Mouse (Mus musculus): Measurements from ENCODE around the gene Tmtc3.
"Not testable (repeated sequence)": the region's sequence is repeated elsewhere in the genome, so short reads cannot be mapped to it uniquely, and the experiment has no call there.

Tmtc3 gene

DNA sequence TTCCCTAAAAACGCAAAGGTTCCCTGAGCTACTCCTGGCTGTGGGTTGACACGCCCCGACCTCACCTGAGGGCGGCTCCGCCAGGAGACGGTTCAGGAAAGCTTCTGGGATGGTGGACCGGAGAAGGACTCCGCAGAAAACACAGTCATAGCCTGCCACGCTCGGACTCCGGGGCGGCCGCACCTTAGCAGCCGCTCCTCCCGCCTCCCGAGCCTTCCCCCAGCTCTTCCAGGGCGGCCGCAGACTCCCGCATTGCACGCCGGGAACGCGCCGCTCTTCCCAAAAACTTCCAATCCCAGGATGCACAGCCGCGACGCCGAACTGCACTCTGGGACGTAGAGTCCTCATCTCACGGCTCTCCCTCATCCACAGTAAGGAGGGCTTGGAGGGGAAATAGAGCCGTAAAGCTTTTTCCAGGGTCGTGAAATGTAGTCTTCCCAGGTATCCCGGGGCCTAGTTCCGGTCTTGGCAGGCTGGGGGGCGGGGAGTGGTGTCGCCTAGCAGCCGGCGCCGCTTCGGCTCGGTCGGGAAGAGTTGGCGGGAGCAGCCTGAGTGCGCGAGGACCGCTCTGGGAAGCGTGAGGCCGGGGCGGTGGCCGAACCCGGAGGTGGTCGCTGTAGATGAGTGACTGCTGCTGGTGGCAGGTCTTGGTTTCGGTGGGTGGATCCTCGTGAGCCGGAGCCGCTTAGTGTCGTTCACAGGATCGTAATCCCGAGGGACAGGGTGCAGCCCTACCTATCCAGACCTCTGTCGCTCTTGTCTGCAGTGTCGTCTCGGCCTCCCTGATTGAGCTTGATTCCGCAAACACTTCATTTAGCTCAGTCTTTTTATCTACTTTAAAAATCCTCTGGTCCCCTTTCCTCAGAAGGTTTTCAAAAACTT is at the start of gene Tmtc3, which contains the start of gene Cep290:
TSS of gene Tmtc3 (minus strand) at position 254 of the 882 bp plus-strand sequence.
TSS of gene Cep290 (plus strand) at position 462 of the 882 bp plus-strand sequence.
- peak; percentile 88 for DNase-seq

DNA sequence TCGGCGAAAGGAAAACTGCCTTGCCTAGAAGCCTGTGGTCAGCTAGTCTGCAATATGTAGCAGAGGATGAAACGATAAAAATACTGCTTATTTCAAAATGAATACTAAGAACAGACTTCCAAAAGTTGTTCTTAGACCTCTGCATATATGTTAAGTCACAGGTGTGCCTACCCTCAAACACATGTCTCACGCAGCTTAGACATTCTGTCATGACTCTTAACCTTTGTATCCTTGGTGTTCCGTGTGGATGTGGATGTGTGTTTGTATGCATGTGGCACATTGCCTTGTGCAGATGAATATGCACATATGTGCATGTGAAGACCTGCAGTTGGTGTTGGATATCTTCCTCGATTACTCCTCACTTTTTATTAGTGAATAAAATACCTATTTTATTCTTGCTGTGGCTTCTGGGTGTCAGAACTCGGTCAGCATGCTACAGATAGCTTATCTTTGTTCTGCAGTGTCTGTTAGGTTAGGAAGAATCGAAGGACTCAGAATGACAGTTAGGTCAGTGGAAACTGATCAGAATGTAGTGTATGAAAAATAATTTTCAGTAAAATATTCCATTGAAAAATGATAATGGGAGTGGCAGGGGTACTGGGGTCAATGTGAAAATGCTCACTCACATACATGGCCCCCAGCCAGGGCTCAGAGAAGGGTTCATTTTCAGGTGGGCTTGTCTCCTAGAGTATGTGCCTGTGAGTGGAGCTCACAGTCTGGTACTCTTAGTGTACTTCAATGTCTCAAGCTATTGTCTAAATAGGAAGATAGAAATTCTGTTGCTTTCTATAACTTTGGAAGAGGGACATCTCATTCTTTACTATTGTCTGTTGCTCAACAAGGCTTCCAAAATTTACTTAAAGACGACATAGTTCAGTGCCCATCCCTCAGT is 37.6 kb upstream of the Tmtc3 start:
- DNase-seq: no peak

DNA sequence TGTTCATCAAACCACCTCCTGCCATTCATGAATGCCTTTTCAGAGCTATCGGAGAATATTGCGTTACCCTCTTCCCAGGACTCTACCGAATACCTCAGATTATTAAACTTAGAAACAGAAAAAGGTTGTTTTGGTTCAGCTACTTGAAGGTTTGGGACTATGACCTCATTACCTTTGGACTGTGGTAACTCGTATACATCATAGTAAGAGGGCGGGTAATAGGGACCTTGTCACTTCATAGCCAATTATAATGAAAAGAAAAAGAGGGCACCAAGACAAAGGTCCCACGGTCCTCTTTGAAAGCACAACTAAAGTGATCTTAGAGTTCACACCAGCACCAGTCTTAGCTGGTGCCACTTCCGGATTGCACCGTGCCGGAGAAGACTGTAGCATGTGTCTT is 35.2 kb upstream of the Tmtc3 start:
- no peak for DNase-seq

DNA sequence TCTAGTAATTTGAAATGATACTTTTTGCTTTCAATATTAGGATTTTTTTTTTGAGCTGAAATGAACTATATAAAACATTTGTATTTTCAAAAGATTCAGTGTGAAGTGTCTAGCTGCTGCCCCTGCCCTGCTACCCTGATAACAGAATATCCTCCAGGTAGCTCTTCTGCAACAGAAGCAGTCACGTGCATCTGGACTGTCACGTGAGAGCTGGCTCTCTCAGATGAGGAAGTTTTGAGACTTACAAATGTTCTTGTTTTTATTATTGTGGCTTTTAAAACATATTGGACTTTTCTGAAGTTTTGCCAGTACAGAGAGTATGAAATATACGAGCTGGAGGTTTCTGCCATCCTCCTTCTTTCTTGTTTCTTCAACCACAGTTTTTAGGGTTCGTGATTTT is 34.5 kb upstream of the Tmtc3 start:
- no peak for DNase-seq

DNA sequence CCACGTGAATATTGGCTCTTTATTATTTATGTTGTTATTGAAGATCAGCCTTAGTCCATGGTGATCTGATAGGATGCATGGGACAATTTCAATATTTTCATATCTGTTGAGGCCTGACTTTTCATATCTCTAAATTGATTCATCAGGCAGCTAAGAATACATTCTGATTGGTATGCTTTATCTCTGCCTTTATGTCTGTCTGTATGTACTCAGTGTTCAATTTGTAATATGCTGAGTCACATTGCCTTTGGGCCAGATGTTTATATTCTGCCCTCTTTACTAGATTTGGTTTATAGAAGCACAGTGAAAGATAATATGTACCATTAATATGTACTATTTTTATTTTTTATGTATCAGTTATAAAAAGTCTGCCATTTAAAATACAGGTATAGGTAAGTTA is 21.0 kb upstream of the Tmtc3 start:
- no peak for DNase-seq

DNA sequence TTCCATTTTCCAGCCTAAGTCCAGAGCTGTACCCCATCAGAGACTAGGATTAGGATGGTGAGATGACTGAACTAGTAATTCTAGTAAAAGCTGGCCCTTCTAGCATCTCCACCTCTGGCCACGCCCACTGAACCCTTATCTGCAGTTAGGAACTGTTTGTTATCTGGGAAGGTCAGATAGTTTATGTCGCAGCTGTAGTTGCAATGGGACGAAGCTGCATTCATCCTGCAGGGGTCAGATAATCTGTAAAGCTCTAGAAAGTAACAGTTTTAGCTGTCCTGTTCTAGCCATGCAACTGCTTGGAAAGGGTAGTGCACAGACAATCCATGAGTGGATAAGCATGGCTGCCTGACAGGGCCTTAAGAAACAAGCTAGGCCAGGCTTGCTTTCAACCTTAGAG is 11.2 kb upstream of the Tmtc3 start:
- no peak for DNase-seq

DNA sequence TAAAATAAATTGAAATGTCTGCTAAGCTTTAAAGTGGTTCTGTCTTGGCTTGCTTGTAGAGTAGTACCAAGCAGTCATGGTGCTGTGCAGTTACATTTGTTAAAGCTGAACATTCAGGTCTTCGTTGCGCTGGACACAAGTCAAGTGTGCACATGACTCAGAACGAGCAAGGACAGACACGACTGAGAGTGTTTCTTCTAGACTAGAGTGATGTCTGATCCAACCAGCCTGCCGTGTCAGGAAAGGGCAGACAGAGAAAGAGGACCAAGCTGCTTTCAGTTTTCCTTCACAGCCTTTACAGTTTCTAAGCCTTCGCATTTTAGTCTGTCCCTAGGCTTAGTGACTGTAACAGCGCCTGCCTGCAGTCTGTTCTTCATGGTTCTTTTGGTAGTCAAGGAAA is 4.8 kb upstream of the Tmtc3 start:
- DNase-seq: no peak

DNA sequence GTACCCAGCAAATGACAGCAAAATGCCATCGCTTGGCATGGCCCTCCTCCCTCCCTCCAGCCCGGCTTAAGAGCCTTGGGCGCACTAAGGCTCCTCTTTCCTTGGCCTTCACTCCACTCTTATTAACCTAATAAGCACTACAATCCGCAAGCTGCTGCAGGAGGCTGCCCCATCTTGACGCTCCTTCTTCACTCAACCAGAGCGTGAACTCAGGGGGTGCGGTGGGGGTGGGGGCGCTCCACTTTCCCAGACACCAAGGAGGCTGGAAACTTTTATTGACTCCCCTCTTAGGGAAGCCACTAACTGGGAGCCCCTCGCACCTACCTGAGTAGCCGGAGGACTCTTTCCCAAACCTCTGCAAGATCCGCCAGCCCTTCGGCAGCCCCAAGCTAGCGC is 451 bp downstream of the Tmtc3 start:
- DNase-seq: no peak

DNA sequence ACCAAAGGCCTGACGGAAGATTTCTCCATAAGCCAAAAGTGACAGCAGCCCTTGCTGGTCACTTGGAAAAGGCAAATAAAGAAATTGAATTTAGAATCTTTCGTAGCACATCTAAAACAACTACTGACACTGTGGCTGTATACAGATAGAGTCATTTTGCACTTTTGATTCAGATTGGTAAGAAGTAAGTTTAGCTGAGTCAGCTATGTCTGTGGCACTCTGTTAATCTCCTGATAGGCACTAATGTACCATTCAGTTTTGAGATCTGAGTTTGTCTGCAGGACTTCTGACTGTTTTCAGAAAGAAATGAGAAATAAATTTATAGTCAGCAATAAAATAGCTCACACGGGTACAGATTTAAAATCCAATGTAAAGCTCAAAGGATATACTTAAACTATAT is 7.6 kb downstream of the Tmtc3 start:
- no peak for DNase-seq

DNA sequence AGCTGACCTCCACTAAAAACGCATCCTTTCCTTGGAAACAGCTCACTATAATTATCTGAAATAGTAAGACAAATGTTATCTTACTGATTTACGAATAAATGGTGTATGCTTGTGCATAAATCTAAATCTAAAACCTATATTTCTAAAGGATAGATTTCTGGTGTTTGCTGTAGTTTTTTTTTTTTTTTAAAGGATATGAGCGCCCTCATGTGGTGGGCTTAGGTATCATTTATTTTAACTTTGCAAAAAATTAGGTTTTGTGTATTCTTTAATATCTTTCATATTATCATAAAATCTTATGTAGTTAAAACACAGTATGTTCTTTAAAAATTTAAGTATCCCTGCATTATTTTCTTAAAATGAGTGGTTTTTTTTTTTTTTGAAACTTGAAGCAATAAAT is 12.1 kb downstream of the Tmtc3 start:
- DNase-seq: no peak

DNA sequence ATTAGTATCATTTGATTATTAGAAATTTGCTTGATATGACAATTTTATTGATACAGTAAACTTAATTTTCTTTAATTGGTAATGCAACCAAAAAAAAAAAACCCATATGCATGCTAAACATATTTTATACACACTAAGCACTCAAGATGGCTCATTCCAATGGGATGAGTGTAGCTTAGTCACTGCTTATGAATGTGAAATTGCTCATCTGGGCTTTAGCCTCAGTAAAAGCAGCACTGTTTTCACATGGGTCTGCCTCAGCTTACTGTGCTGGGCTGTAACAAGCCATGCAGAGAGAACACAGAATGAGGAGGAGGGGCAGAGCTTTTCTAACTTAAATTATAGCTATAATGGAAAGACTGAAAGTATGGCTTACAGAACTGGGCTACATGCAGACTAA is 26.6 kb downstream of the Tmtc3 start:
- DNase-seq: no peak

DNA sequence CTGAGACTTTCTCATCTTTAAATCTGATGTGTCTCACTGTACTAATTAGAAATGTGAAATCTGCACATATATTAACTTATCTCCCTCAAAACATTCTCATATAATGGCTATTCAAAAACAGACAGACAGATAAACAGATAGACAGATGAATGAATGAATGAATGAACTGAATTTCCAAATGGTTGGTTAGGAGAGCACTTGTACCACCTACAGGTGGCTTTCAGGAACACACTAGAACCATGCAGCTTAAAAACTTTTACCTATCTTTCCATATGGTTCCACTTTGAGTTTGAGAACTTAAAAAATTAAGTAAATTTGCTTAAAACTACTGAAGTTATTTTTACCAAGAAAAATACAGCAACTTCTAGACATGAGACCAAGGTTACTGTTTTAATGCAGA is 37.8 kb downstream of the Tmtc3 start:
- DNase-seq: no peak

DNA sequence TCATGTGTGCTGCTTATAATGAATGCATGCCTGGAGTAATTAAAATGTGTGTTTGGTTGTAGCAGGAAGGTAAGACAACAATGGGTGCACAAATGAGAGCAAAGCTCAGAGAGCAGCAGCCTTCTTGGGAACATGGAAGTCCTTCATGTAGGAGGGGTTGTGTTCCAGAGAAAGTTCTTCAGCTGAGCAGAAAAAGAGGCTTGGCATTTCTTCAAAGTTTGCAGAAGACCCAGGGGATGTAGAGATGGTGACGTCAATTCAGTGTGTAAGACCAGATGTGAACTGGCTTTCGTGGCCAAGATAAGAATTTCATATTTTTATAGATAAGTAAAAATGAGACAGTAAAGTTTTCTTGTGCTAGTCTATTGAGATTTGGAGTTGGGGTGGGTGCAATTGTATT is 59.6 kb downstream of the Tmtc3 start:
- DNase-seq: no peak

DNA sequence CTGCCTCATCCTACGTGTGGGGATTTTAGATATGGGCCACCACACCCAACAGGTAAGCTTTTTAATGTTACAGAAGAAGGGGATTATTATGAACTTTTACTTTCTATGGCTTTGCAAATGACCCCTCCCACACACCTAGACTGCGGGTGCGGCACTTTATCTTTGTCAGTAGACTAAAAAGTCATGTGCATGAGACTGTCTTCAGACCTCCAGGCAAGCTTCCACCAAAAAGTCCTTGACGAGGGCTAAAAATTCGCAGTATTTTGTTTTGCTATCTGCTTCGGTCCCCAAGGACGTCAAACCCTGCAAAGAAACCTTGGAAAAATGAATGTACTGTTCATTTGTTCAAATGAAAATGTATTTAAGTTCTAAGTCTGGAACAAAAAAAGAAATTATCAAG is 71.6 kb downstream of the Tmtc3 start:
- DNase-seq: no peak

DNA sequence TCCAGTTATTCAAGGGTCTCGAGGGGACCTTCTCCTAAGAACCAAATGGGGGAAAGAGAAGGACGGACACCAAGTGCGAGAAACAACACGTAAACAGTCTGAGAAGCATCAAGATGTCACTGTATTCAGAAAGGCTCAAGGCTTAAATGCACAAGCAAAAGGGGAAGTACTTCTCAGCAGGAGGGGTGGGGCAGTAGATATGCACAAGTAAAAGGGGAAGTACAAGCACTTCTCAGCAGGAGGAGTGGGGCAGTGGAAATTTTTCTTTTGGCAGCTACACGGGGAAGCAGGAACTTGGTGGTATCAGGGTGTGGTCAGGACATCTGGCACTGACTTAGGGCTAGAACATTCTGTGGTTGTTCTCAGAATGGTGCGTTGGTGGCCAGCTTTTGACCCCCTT is 84.8 kb downstream of the Tmtc3 start:
- DNase-seq: not testable (repeated sequence)

Data from right cerebral cortex, postnatal 4 days (tissue).